Mouse (Mus musculus) lung, adult 2 months (tissue): ENCODE measurements around the gene Sema6b.

ENCODE experiments used
- CTCF ChIP-seq: fragments of 200-500 bp; IDR thresholded peaks from 2 replicates; pipeline ENCODE4 v1.5.1; 2011; ENCODE audit warnings: mild to moderate bottlenecking, low read length, control low read depth; ENCODE audit not compliant: insufficient read depth
- POLR2A ChIP-seq: fragments of 200-500 bp; IDR thresholded peaks from 2 replicates; pipeline ENCODE4 v1.6.1; 2011; ENCODE audit warnings: low read depth, mild to moderate bottlenecking, control low read depth, low read length, borderline replicate concordance; ENCODE audit errors: extremely low read depth

- TF ChIP-seq CTCF: no peak
- TF ChIP-seq POLR2A: no peak
Measured at GRCm38 (mm10) chr17:56092312-56092711, 47.8 kb downstream of the Sema6b start.
